Mouse (Mus musculus) bone marrow macrophage, adult 2 months (primary cell): ENCODE data around the gene Nyap2.

Experiments
- CTCF ChIP-seq: IDR thresholded peaks from 2 replicates; pipeline ENCODE4 v1.5.1; 2012; ENCODE audit warnings: low read depth, mild to moderate bottlenecking, low read length, moderate library complexity
- POLR2A ChIP-seq: IDR thresholded peaks from 2 replicates; pipeline ENCODE4 v1.6.1; 2012; ENCODE audit warnings: mild to moderate bottlenecking, low read depth, low read length, borderline replicate concordance

- TF ChIP-seq CTCF (no peak), POLR2A (no peak)
Measured at GRCm38 (mm10) chr1:81145576-81145975, 68.8 kb downstream of the Nyap2 start.
